Mouse (Mus musculus) testis, adult 2 months (tissue): ENCODE data around the gene Cdh26.

ENCODE experiments used
- CTCF ChIP-seq: fragments of 200-500 bp; IDR thresholded peaks from 2 replicates; pipeline ENCODE4 v1.5.1; 2012; ENCODE audit warnings: low read depth, mild to moderate bottlenecking, inconsistent platforms, low read length, moderate library complexity; ENCODE audit not compliant: control insufficient read depth, insufficient read depth, insufficient replicate concordance
- POLR2A ChIP-seq: fragments of 200-500 bp; IDR thresholded peaks from 2 replicates; pipeline ENCODE4 v1.6.1; 2012; ENCODE audit warnings: low read depth, mild to moderate bottlenecking, inconsistent platforms, low read length, moderate library complexity; ENCODE audit not compliant: control insufficient read depth

DNA sequence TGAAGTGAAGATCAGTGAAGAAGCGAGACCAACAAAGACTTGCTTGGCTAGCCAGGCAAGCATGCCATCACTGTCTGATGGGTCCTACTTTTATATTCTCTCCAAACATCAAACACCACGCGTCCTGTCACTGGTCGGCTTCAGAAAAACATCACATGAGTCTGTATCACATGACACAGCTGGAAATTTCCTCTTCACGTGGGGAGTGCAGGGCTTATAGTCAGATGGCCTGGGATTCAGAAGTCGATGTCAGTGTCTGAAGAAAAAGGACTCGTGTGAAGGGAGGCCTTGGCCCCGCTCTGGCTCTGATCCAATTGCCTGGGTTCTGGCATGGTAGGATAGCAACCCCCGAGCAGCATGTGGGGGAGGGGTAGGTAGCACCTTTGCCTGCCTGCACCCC is 86.6 kb downstream of the Cdh26 start:
- TF ChIP-seq CTCF (no peak), POLR2A (no peak)
